Mouse (Mus musculus) Patski (cell line): Measurements from ENCODE around the gene Lman2. TPM values are rescaled to one million over a fixed set of nuclear protein-coding genes. Genes with fewer than 3 reads are reported as not detected.
A peak's percentile ranks its signal among the peaks of the same experiment; 100 is the strongest.

ENCODE experiments used
- ATAC-seq: fragments of 100-300 bp; one replicate; pipeline ENCODE4 v1.8.0; 2021
- CTCF ChIA-PET: fragments of 350-600 bp; sonication (Branson Sonifier 250); formaldehyde crosslinking; loops from one replicate; lab custom pipeline; 2022; ENCODE audit warnings: inconsistent platforms; lab: Charles Lee
- POLR2A ChIA-PET: fragments of 350-600 bp; sonication (Branson Sonifier 250); formaldehyde crosslinking; loops from one replicate; lab custom pipeline; 2022; ENCODE audit warnings: antibody characterized with exemption, inconsistent platforms; lab: Charles Lee
- DNase-seq: peaks from one replicate; pipeline ENCODE4 v3.0.0-alpha.2; 2011; ENCODE audit warnings: low read depth, low spot score
- H3K27me3 ChIP-seq: fragments of 371-371 bp; one replicate; pipeline ENCODE4 v1.5.1; 2021
- CTCF ChIP-seq: fragments of 100-300 bp; IDR thresholded peaks from one replicate; pipeline ENCODE4 v1.5.1; 2021
- in situ Hi-C: fragments of 300-500 bp; cut with MboI; formaldehyde crosslinking; loops from 3 replicates; pipeline ENCODE4 v1.11.1; 2018; ENCODE audit warnings: low pct_unique_long_range_greater_than_20kb, mixed read lengths
- polyA plus RNA-seq: library from polyadenylated mRNA; unstranded; gene quantifications from one replicate; pipeline ENCODE4 v1.2.3, GENCODE M21; 2021

The Lman2 gene
- polyA plus RNA-seq, 1 experiment from 2014 or later: 145 TPM

- ChIA-PET CTCF (no interaction called here), POLR2A (no interaction called here)
- DNase-seq (no peak), ATAC-seq (no peak)
- peaks cover 55% of the 10 kb centered on the region for H3K27me3 ChIP-seq
- TF ChIP-seq CTCF: no peak
- in situ Hi-C loops: loop anchor here (5.0 kb wide), 1 partner anchor 56 kb away; the partner anchor contains the start of gene F12
These were observed 8.6 kb upstream of the Lman2 start for GRCm38 (mm10) chr13:55371007-55371681.

DNA sequence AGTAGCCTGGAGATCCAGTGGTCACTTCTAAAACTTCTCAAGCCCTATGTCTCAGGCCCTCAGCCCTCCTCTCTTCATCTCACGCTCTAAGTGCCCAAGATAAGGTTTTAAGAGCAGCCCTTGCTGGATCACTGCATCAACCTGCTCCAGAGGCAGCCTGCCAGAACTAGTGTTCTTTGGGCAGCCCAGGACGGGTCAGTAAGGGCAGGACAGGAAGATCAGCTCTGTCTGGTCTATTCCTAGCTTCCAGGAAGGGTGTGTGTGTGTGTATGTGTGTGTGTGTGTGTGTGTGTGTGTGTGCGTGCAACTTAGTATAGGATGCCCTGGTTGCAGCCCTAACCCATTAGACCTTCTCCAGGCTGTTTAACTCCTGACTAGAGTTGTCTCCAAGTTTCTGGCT is 7.7 kb upstream of the Lman2 start:
- in situ Hi-C loops: loop anchor here (5.0 kb wide), 1 partner anchor 57 kb away; the partner anchor contains the start of gene F12
- POLR2A ChIA-PET: no interaction called here
- DNase-seq (no peak), ATAC-seq (no peak)
- peaks cover 47% of the 10 kb centered on the region for H3K27me3 ChIP-seq
- TF ChIP-seq CTCF: no peak
- CTCF ChIA-PET: no interaction called here

- ChIA-PET CTCF (no interaction called here), POLR2A (no interaction called here)
- no peak for DNase-seq
- in situ Hi-C loops: loop anchor here (5.0 kb wide), 1 partner anchor 58 kb away; the partner anchor contains the start of gene F12
- TF ChIP-seq CTCF: no peak
- no peak for ATAC-seq
- peaks cover 41% of the 10 kb centered on the region for H3K27me3 ChIP-seq
These were observed 7.0 kb upstream of the Lman2 start, which contains the start of gene Rgs14 for GRCm38 (mm10) chr13:55369531-55370114. Rgs14 (plus strand) TSS chr13:55369732.

GRCm38 (mm10) chr13:55368401-55368800 is 5.8 kb upstream of the Lman2 start:
- H3K27me3 ChIP-seq: peaks cover 30% of the 10 kb centered on the region
- in situ Hi-C loops: no loop called here
- no peak for DNase-seq

GRCm38 (mm10) chr13:55361974-55362452 is 570 bp downstream of the Lman2 start:
- CTCF ChIA-PET: no interaction called here
- peaks cover 5% of the 10 kb centered on the region for H3K27me3 ChIP-seq
- in situ Hi-C loops: no loop called here
- POLR2A ChIA-PET: interaction anchor here (0.5 kb wide), 1 partner anchor 55 kb away, joined by 5 read pairs; no protein-coding TSS in a partner anchor
- TF ChIP-seq CTCF: no peak
- DNase-seq (peak; percentile 7), ATAC-seq (peak; percentile 29)

More at GRCm38 (mm10) chr13:55368401-55368800, 5.8 kb upstream of the Lman2 start:
- ChIA-PET CTCF (no interaction called here), POLR2A (no interaction called here)
- no peak for TF ChIP-seq CTCF
- no peak for ATAC-seq

- ChIA-PET CTCF (no interaction called here), POLR2A (no interaction called here)
- in situ Hi-C loops: no loop called here
- no peak for TF ChIP-seq CTCF
- no peaks in the 10 kb centered on the region for H3K27me3 ChIP-seq
- DNase-seq (no peak), ATAC-seq (no peak)
These were observed 1.4 kb downstream of the Lman2 start for GRCm38 (mm10) chr13:55361145-55361544.

DNA sequence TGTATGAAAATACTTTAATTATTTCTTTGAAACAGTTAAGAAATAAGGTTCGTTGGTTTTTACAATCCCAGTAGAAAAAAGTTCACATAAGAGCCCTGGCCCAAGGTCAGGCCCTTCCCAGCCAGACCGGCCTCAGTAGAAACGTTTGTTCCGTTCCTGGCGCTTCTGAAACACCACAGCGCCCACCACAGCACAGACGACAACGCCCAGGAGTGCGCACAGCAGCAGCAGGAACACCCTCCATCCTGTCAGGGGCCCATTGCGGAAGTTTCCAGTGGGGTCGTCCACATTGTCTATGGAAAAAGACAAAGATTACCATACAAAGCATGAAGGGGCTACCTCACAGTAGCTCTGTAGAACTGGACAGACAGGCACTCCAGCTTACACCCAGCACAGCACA is 15.8 kb downstream of the Lman2 start:
- in situ Hi-C loops: no loop called here
- ATAC-seq (no peak), DNase-seq (no peak)

DNA sequence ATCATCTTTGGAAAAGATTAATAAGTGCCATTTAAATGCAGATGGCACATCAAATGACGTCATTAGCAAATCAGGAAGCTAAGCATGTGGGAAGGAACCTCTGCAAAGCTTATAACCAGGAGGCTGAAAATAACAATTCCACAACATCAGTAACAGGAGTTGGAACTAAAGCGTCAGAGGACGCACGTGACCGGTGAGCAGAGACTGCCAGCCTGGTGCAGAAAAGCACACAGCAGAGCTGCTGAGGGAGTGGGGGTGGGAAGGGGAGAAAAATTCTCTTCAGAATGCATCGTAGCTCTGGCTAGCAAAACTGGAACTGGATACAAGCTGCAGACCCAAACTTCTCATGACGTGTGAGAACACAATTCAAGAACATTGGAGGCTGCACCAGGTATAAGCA is 18.3 kb downstream of the Lman2 start:
- TF ChIP-seq CTCF: no peak
- POLR2A ChIA-PET: no interaction called here
- no peak for DNase-seq
- in situ Hi-C loops: no loop called here
- ATAC-seq: no peak
- CTCF ChIA-PET: no interaction called here
- no peaks in the 10 kb centered on the region for H3K27me3 ChIP-seq

More for the DNA sequence above, 15.8 kb downstream of the Lman2 start:
- CTCF ChIA-PET: no interaction called here
- POLR2A ChIA-PET: no interaction called here
- no peak for TF ChIP-seq CTCF
- no peaks in the 10 kb centered on the region for H3K27me3 ChIP-seq

- in situ Hi-C loops: no loop called here
- TF ChIP-seq CTCF: no peak
- no peaks in the 10 kb centered on the region for H3K27me3 ChIP-seq
- ChIA-PET POLR2A (no interaction called here), CTCF (no interaction called here)
- ATAC-seq (no peak), DNase-seq (no peak)
These were observed 20.1 kb downstream of the Lman2 start for GRCm38 (mm10) chr13:55342469-55342868.

DNA sequence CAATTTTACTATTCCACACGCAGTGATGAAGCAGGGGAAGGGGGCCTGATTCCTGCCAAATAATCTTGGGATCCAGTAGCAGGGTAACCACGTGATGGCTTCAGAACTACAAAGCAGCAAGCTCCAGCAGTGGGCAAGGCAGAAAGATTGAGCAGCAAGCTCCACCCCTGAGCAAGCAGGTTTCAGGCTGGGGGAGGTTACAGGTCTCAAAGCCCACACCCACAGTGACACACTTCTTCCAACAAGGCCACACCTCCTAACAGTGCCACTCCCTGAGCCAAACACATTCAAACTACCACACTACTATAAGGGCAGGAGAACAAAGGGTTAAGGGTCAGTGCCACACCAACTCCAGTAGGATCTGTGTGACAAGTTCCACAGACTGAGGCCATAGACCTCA is 23.3 kb downstream of the Lman2 start:
- CTCF ChIA-PET: interaction anchor here (0.6 to 2.0 kb wide), 2 partner anchors 9 to 11 kb away, joined by 4 to 8 read pairs; no protein-coding TSS in a partner anchor
- TF ChIP-seq CTCF: no peak
- ATAC-seq (no peak), DNase-seq (no peak)
- no peaks in the 10 kb centered on the region for H3K27me3 ChIP-seq
- POLR2A ChIA-PET: interaction anchor here (0.5 kb wide), 1 partner anchor 82 kb away, joined by 3 read pairs; no protein-coding TSS in a partner anchor
- in situ Hi-C loops: no loop called here
